Mouse (Mus musculus) layer of hippocampus, postnatal 25 days (tissue): ENCODE data around the gene Ppp2r2d. TPM values are rescaled to one million over a fixed set of nuclear protein-coding genes. Genes with fewer than 3 reads are reported as not detected.

ENCODE experiments used
- DNase-seq, 2 experiments: peaks; one replicate each; pipeline ENCODE4 v3.0.0; 2022; ENCODE audit warnings: mixed read lengths in 2 of 2, low spot score in 1 of 2; ENCODE audit errors: extremely low spot score in 1 of 2
- total RNA-seq, 2 experiments: library from RNA; stranded (reverse); gene quantifications; 2 replicates each; pipeline ENCODE4 v1.2.3; 2021

The Ppp2r2d gene
- total RNA-seq, 2 experiments from 2014 or later, result 64.2 to 64.3 TPM

DNA sequence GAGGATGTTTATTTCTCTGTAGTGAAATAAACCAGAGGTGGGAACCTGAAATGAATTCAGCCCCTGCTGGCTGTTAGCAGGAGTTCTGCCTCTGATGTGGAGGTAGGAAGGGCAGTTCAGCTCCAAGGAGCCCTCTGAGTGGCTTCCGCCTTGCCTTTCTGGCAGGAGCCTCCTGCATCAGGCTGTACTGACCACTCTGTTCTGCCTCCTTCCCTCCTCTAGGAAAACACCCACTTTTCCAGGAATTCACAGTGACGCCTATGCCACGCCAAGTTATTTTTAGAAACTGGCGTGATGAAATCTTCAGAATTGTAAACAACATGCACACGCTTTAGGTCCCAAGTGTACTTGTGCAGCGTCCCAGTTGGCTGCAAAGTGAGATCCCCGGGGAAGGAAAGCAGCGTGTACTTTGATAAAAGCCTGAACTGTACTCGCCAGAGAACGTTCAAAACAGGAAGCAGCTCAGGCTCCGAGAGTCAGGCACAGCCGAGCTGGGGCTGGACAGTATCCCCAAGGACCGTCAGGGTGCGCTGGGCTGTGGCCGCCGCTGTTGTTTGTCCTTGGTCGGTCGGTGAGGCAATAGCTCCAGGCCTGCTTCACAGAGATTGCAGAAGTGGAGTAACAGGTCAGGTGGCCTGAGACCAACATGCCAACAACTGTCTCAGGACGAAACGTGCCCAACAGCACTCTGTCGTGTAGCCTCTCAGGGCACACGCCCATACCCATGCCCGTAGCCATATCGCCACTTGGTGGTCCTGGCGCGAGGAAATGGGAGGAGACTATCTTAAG, 73.5 kb downstream of the Ppp2r2d start:
- DNase-seq, result no peak

DNA sequence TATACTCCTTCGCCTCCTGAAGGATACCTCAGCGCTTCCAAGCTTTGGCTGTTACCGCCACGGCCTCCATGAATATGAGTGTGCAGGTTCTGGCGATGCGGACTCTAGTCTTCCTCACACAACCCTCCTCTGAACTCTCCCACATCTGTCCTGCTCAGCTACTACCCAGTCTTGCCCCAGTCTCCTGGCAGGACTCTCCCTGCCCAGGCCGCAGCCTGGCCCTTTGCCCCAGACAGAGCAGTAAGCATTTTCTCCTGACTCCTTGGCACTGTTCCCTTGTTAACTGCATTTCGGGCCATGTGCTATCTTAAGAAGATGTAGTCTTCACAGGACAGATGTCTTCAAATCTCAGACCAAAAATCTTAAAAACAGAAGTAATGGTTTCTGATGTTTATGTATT, 75.7 kb downstream of the Ppp2r2d start:
- DNase-seq, result no peak

DNA sequence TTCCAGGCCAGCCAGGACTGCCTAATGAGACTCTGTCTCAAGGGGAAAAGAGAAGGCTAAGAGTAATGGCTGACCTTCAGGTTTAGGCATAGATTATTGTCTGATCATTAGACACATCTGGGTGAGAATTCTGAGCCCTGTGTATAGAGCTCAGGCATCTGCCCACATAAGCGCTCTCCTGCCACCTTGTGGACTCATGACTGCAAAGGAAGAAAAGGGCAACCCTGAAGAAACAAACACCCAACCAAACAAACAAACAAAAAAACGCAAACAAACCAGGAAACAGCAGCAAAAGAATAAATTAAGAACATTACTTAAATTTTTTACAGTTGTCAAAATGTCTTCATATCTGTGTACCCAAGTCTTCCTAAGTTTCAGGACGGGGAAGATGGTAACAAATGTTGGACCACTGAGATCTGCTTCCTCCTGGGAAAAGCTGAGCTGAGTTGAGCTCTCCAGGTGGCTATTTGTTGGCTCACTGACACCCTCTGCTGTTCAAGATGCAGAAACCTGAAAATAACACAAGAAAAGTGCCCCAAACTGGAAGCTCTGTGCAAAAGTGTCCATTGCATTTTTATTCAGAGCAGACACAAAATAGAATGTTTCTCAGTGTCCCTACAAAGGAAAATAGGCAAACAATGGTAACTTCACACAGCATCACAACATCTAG, 78.0 kb downstream of the Ppp2r2d start:
- no peak for DNase-seq

DNA sequence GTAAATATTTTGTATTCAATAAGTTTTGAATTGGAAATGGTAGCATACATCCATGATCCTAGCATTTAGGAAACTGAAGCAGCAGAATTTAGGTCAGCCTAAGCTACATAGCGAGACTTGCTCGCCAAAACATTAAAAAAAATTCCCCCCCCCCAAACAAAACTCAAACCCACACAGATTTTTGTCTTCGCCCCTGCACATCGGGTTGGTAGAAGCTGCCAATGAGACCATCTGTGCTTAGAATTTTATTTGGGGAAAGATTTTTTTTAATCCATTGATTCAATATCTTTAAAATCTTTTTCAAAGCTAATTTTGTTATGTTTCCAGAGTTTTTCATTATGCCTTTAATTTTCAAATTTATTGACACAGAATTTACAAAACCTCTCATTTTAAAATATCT, 82.6 kb downstream of the Ppp2r2d start:
- no peak for DNase-seq

Other genes starting within 250 kb of the Ppp2r2d start
- 10 to 100 TPM; 36.9 to 50.0 TPM for gene Mapk1ip1, start 194 bp downstream of the Ppp2r2d start, total RNA-seq
- gene Bnip3, start 63.4 kb downstream of the Ppp2r2d start, total RNA-seq, result 100 to 1,000 TPM; 110 to 115 TPM
- 10 to 100 TPM; 46.4 to 57.3 TPM for gene Jakmip3, start 94.7 kb downstream of the Ppp2r2d start, total RNA-seq
- 10 to 100 TPM; 63.9 to 72.4 TPM for gene Dpysl4, start 239.9 kb downstream of the Ppp2r2d start, total RNA-seq